Mouse (Mus musculus) retina, postnatal 1 day (tissue): ENCODE data around the gene Rab6b.

ENCODE experiments used
- DNase-seq: peaks from one replicate; pipeline ENCODE4 v3.0.0-alpha.2; 2012

Gene Rab6b

DNA sequence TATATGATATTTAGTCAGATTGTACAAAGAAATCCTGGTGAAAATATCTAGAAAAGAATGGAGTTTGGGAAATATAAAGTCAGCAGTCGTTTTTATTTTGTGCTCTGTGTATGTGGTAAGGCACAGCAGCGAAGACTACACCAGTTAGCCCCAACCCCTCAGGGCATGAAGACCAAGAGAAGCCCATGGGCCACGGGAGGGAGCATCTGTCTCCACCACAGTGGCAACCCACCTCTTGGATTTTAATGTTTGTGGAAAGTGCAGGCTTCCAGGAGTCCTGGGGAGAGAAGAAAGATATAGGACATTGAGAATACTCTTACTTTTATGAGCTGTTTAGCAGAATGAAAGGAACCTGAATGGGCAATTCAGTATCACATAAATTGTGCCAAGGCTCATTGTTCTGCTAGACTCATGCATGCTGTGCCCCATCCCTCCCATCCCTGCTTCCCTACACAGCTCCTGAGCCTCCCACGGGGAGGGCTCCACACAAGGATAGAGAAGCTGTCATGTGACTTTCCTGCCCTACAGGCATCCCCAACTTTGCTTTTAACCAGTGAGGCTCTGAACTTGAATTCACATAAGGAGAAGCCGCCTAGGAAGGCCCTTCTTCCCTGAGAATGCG is 97.3 kb downstream of the Rab6b start:
- DNase-seq, result no peak

DNA sequence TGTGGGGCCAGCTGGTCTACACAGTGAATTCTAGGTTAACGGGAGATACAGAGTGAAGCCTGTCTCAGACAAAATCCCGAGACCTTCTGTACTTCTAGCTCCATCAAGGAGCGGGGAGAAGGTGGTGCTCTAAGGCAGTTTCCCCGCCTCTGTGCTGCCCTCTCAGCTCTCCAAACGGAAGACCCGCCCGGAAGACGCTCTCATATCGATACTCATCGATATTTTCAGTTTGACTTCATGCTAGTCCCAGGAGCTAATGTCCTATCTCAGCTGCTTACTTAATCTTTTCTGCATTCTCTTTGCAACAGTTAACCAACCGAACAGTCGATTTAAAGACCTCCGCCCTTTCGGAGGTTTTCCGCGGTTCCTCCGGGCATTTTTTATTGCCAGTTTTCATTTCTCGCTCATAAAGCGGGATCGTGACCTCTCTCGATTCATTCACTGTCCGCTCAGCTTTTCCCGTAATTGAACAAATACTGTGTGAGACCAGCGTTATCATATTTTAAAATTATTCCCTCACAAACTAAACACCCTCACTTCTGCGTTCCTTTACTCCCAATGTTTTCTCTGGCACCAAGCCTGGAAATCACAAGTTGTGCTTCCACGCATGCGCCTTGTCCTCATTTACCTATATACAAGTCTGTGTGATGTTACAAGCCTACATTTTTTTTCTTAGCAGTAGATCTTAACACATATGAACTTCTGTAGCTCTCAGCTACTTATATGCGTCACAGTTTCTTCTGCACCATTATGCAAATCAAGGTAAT is 101.2 kb downstream of the Rab6b start:
- no peak for DNase-seq

DNA sequence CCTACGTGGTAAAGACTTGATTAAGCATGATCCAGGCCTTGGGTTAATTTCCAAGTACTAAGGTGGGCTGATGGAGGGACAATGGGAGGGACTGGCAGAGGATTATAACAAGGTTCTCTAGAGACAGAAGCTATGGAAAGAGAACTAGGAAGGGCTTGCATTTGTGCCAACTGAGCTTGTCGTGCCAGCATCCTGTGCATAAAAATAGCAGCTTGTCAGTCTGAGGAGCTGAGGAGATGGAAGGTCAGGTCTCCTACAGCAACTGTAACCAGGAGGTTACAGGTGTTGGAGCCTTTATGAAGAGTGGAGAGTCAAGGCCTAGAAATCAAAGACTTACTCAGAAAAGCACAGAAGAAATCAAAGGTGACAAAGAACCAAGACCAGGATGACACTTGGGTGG is 102.0 kb downstream of the Rab6b start:
- no peak for DNase-seq

- DNase-seq, result no peak
Observed at GRCm38 (mm10) chr9:103214281-103214680, 102.7 kb downstream of the Rab6b start.

- no peak for DNase-seq
Observed at GRCm38 (mm10) chr9:103224721-103225120, 113.1 kb downstream of the Rab6b start.

- peak; percentile 42 for DNase-seq
Observed at GRCm38 (mm10) chr9:103225464-103225863, 113.9 kb downstream of the Rab6b start.

- no peak for DNase-seq
Observed at GRCm38 (mm10) chr9:103226806-103227205, 115.2 kb downstream of the Rab6b start.

GRCm38 (mm10) chr9:103227760-103228159 is 116.2 kb downstream of the Rab6b start:
- DNase-seq, result no peak

- DNase-seq, result peak; percentile 16
Observed at GRCm38 (mm10) chr9:103228370-103229003, 116.9 kb downstream of the Rab6b start.

- no peak for DNase-seq
Observed at GRCm38 (mm10) chr9:103229037-103229867, 117.7 kb downstream of the Rab6b start.

DNA sequence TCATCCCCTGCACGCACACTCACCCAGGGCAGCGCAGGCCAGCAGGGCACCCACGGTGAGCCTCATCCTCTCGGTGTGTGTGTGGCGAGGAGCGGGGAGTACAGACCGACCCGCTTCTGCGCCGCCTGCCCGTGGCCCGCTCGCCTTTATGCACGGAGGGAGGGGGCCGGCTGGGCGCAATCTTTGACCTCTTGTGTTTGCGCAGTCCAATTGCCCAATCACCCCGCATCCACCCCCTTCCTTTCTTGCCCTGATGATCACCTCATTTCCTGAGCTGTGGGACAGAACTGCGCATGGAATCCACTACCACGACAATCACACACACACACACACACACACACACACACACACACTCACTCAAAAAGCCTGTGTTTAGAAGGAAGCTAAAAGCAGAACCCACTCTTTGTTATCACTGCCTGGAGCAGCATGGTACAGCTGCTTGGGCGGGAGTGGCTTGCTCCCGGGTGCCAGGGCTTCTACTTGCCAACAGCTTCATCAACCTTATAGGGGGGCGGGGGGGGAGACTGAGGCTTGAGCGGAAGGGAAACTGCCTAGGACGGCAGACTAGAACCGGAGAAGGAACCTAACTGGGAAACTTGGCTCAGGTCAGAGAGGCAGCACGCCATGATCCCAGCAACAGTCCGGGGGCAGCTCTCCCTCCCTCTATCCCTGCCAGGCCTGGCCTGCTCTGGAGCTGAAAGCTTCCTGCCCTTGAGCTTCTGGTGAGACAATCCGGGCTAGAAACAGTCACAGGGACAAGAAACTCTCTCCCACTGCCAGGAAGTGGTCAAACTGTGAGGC is 118.8 kb downstream of the Rab6b start, which contains the start of the genes Gm20425 and Trf:
Gene Gm20425, minus strand, starts transcription at position 157 of the 801 bp plus-strand sequence.
Gene Trf, minus strand, starts transcription at position 294 of the 801 bp plus-strand sequence.
- DNase-seq, result peak; percentile 55

GRCm38 (mm10) chr9:103232232-103233005 is 120.8 kb downstream of the Rab6b start:
- DNase-seq, result no peak

DNA sequence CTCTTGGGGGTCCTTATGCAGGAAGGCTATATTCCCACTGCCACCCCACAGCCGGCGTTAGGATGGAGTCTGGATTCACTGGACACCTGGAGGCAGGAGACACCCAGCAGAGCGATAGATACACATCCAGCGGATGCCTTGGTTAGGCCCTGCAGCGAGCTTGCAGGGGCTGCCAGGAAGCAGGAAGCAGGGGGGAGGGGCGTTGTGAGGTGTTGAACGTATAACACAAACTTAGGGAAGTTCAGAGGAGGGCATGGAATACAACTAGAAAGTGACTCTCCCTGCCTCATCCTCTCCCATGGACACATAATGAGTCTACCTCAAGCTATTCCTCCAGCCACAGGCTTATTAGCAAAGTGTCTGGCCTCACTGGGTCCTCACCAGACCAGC is 121.4 kb downstream of the Rab6b start:
- DNase-seq, result no peak

GRCm38 (mm10) chr9:103234059-103234458 is 122.5 kb downstream of the Rab6b start:
- peak; percentile 13 for DNase-seq

- DNase-seq, result peak; percentile 75
Observed at GRCm38 (mm10) chr9:103234565-103235165, 123.1 kb downstream of the Rab6b start.
